Mouse (Mus musculus) thymus, adult 2 months (tissue): ENCODE data around the gene Pate4.

Experiments used
- CTCF ChIP-seq: fragments of 200-500 bp; IDR thresholded peaks from 2 replicates; pipeline ENCODE4 v1.5.1; 2012; ENCODE audit warnings: mild to moderate bottlenecking, control low read depth, low read length, moderate library complexity, borderline replicate concordance; ENCODE audit not compliant: control insufficient read depth, poor library complexity, insufficient read depth; ENCODE audit errors: extremely low read depth
- POLR2A ChIP-seq: fragments of 200-500 bp; IDR thresholded peaks from 2 replicates; pipeline ENCODE4 v1.6.1; 2012; ENCODE audit warnings: mild to moderate bottlenecking, low read length, control low read depth, moderate library complexity; ENCODE audit not compliant: control insufficient read depth, poor library complexity, insufficient read depth; ENCODE audit errors: extremely low read depth

- TF ChIP-seq CTCF, result no peak
- peak; percentile 63; the same call in 1 of the 2 replicates for TF ChIP-seq POLR2A
Observed at GRCm38 (mm10) chr9:35559009-35559890, 52.5 kb downstream of the Pate4 start.
